8 mouse cellular contexts compared by ENCODE assay signal in the genomic region with DNA sequence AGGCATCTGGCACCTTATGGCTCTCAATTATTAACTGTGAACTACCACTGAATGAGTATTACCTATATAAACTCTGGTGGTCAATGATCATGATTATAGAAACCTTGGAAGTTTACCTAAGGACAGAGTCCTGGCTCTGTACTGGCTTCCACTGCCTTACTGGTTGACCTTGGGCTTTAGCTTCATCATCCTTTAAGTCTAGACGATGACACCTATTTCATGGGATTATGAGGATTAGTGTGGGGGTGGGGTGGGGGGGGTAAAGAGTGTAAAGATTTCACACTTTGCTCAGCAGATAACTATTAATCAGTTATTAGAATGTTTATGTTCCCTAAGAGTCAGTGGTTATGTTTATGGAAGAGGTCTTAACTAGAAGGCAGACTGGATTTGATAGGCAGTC. TPM values are rescaled to one million over a fixed set of nuclear protein-coding genes. Genes with fewer than 3 reads are reported as not detected.
A peak's percentile ranks its signal among the peaks of the same experiment; 100 is the strongest.
DNase-seq lines count a peak whose midpoint lies in the region; ATAC-seq and TF ChIP-seq lines count a peak whose summit lies in the region.

No protein-coding gene starts in this region.

- H3K27me3 ChIP-seq in kidney, embryonic 15.5 days, result no peaks in the 10 kb centered on the region
- no peaks in the 10 kb centered on the region for H3K27me3 ChIP-seq in hindbrain, embryonic 14.5 days (ENCODE audit: control insufficient read depth, insufficient read depth, low read length)
- H3K27me3 ChIP-seq in midbrain, embryonic 13.5 days, result 0 out of 2 replicates have a peak, but pooled peaks cover 2% of the 10 kb centered on the region

- peak overlapping the region; percentile 88 for H3K4me2 ChIP-seq in kidney, embryonic 15.5 days
- H3K4me2 ChIP-seq in hindbrain, embryonic 14.5 days (replicated peaks), result peak overlapping the region; percentile 85
- peak overlapping the region; percentile 97 for H3K4me2 ChIP-seq in midbrain, embryonic 13.5 days (replicated peaks)

- TF ChIP-seq CTCF in cortical plate, adult 2 months (IDR thresholded peaks at IDR 0.05; ENCODE audit: extremely low read depth, insufficient read depth, low read length), result no peak

- peak overlapping the region; percentile 89 for H3K9ac ChIP-seq in kidney, embryonic 15.5 days
- H3K9ac ChIP-seq in hindbrain, embryonic 14.5 days, result peak overlapping the region; percentile 90
- H3K9ac ChIP-seq in midbrain, embryonic 13.5 days (replicated peaks), result peak overlapping the region; percentile 78

- 56% methylated on average over 1 of the region's 1 CpGs for WGBS in kidney, embryonic 15.5 days
- WGBS in hindbrain, embryonic 14.5 days, result 50% methylated on average over 1 of the region's 1 CpGs
- 29% methylated on average over 1 of the region's 1 CpGs for WGBS in midbrain, embryonic 13.5 days

- H3K4me3 ChIP-seq in kidney, embryonic 15.5 days (replicated peaks), result peak overlapping the region; percentile 93
- peak overlapping the region; percentile 52 for H3K4me3 ChIP-seq in cortical plate, adult 2 months (ENCODE audit: insufficient read depth, low read length)
- H3K4me3 ChIP-seq in hindbrain, embryonic 14.5 days (replicated peaks; ENCODE audit: low read length), result peak overlapping the region; percentile 79
- peak overlapping the region; percentile 60 for H3K4me3 ChIP-seq in midbrain, embryonic 13.5 days (replicated peaks)

- 0 out of 2 replicates have a peak, but pooled peaks have one; percentile 16 for ATAC-seq in kidney, embryonic 15.5 days (replicated peaks; ENCODE audit: low FRiP score)
- peak; percentile 2; the same call in 1 of the 2 replicates for ATAC-seq in hindbrain, embryonic 14.5 days (ENCODE audit: low FRiP score)
- ATAC-seq in midbrain, embryonic 13.5 days, result peak; percentile 4; the same call in 1 of the 2 replicates

- peaks cover 16% of the 10 kb centered on the region for H3K36me3 ChIP-seq in kidney, embryonic 15.5 days
- peaks cover 17% of the 10 kb centered on the region for H3K36me3 ChIP-seq in hindbrain, embryonic 14.5 days (replicated peaks; ENCODE audit: control insufficient read depth, insufficient read depth)
- peaks cover 11% of the 10 kb centered on the region for H3K36me3 ChIP-seq in midbrain, embryonic 13.5 days

- no peak for DNase-seq in kidney, adult 11 months
- DNase-seq in hindbrain, embryonic 14.5 days (ENCODE audit: low spot score), result no peak
- no peak for DNase-seq in gastrocnemius, postnatal 25 days
- DNase-seq in urinary bladder, adult 18-20 months (ENCODE audit: low spot score in 2 of 2), result no peak
- no peak for DNase-seq in right cerebral cortex, postnatal 10 days (ENCODE audit: low spot score in 2 of 2)

- H3K27ac ChIP-seq in kidney, embryonic 15.5 days, result peak overlapping the region; percentile 92
- no peak overlapping the region for H3K27ac ChIP-seq in cortical plate, adult 2 months (ENCODE audit: insufficient read depth, low read length)
- H3K27ac ChIP-seq in hindbrain, embryonic 14.5 days, result peak overlapping the region; percentile 96
- peak overlapping the region; percentile 94 for H3K27ac ChIP-seq in midbrain, embryonic 13.5 days

- H3K9me3 ChIP-seq in kidney, embryonic 15.5 days (replicated peaks), result no peaks in the 10 kb centered on the region
- H3K9me3 ChIP-seq in hindbrain, embryonic 14.5 days (ENCODE audit: control insufficient read depth, low read length), result no peaks in the 10 kb centered on the region
- no peaks in the 10 kb centered on the region for H3K9me3 ChIP-seq in midbrain, embryonic 13.5 days

- peaks cover 18% of the 10 kb centered on the region for H3K4me1 ChIP-seq in kidney, embryonic 15.5 days
- peaks cover 2% of the 10 kb centered on the region; the same call in 1 of the 2 replicates for H3K4me1 ChIP-seq in cortical plate, adult 2 months (ENCODE audit: control insufficient read depth, insufficient read depth, low read length)
- peaks cover 17% of the 10 kb centered on the region for H3K4me1 ChIP-seq in hindbrain, embryonic 14.5 days (replicated peaks; ENCODE audit: control insufficient read depth, insufficient read depth, low read length)
- H3K4me1 ChIP-seq in midbrain, embryonic 13.5 days (replicated peaks), result peaks cover 16% of the 10 kb centered on the region

- TF ChIP-seq POLR2A in cortical plate, adult 2 months (IDR thresholded peaks at IDR 0.05; ENCODE audit: extremely low read depth, insufficient read depth, low read length), result no peak

RNA-seq across cellular contexts. Expression of a gene that starts 0.5 kb away (rescaled TPM):
- polyA plus RNA-seq in kidney, embryonic 15.5 days (2015; fragmentation: Nextera tagmentation; extraction: Ambion mirVana), result 295 and 296 TPM in 2 replicates
- polyA plus RNA-seq in cortical plate, adult 2 months (2012; rRNA removed), result 62.2 and 64.7 TPM in 2 replicates
- polyA plus RNA-seq in hindbrain, embryonic 14.5 days (2014; fragmentation: Nextera tagmentation; extraction: Ambion mirVana), result 317 and 326 TPM in 2 replicates
- 315 and 322 TPM in 2 replicates for polyA plus RNA-seq in midbrain, embryonic 13.5 days (2015; fragmentation: Nextera tagmentation; extraction: Ambion mirVana)
- 10 to 100 TPM; 88.1 to 96.9 TPM for total RNA-seq in gastrocnemius, postnatal 25 days (2021)

RNA-seq across cellular contexts. Expression of a gene that starts 7.6 kb away (rescaled TPM):
- polyA plus RNA-seq in kidney, embryonic 15.5 days (2015; fragmentation: Nextera tagmentation; extraction: Ambion mirVana), result 382 and 415 TPM in 2 replicates
- polyA plus RNA-seq in cortical plate, adult 2 months (2012; rRNA removed), result 39.4 TPM in 2 replicates
- 247 and 282 TPM in 2 replicates for polyA plus RNA-seq in hindbrain, embryonic 14.5 days (2014; fragmentation: Nextera tagmentation; extraction: Ambion mirVana)
- polyA plus RNA-seq in midbrain, embryonic 13.5 days (2015; fragmentation: Nextera tagmentation; extraction: Ambion mirVana), result 307 and 311 TPM in 2 replicates
- 100 to 1,000 TPM in 1 of 2 experiments, 10 to 100 TPM in 1; 95.6 to 108 TPM for total RNA-seq in gastrocnemius, postnatal 25 days (2021)

RNA-seq across cellular contexts. Expression of a gene that starts 7.9 kb away (rescaled TPM):
- 19.3 and 21.6 TPM in 2 replicates for polyA plus RNA-seq in kidney, embryonic 15.5 days (2015; fragmentation: Nextera tagmentation; extraction: Ambion mirVana)
- polyA plus RNA-seq in cortical plate, adult 2 months (2012; rRNA removed), result 4.5 and 7.3 TPM in 2 replicates
- polyA plus RNA-seq in hindbrain, embryonic 14.5 days (2014; fragmentation: Nextera tagmentation; extraction: Ambion mirVana), result 3.2 and 4.3 TPM in 2 replicates
- polyA plus RNA-seq in midbrain, embryonic 13.5 days (2015; fragmentation: Nextera tagmentation; extraction: Ambion mirVana), result 2.7 and 4.4 TPM in 2 replicates
- total RNA-seq in gastrocnemius, postnatal 25 days (2021), result 1 to 10 TPM; 1.8 to 1.9 TPM

RNA-seq across cellular contexts. Expression of a gene that starts 17.5 kb away (rescaled TPM):
- polyA plus RNA-seq in kidney, embryonic 15.5 days (2015; fragmentation: Nextera tagmentation; extraction: Ambion mirVana), result 2.4 and 2.8 TPM in 2 replicates
- polyA plus RNA-seq in cortical plate, adult 2 months (2012; rRNA removed), result 3.5 and 5.3 TPM in 2 replicates
- polyA plus RNA-seq in hindbrain, embryonic 14.5 days (2014; fragmentation: Nextera tagmentation; extraction: Ambion mirVana), result 5.7 and 9.0 TPM in 2 replicates
- 4.8 and 5.0 TPM in 2 replicates for polyA plus RNA-seq in midbrain, embryonic 13.5 days (2015; fragmentation: Nextera tagmentation; extraction: Ambion mirVana)
- total RNA-seq in gastrocnemius, postnatal 25 days (2021), result 1 to 10 TPM; 2.1 to 2.7 TPM

RNA-seq across cellular contexts. Expression of a gene that starts 18.0 kb away (rescaled TPM):
- 3.0 and 3.8 TPM in 2 replicates for polyA plus RNA-seq in kidney, embryonic 15.5 days (2015; fragmentation: Nextera tagmentation; extraction: Ambion mirVana)
- 54.6 and 58.5 TPM in 2 replicates for polyA plus RNA-seq in cortical plate, adult 2 months (2012; rRNA removed)
- 8.2 and 8.5 TPM in 2 replicates for polyA plus RNA-seq in hindbrain, embryonic 14.5 days (2014; fragmentation: Nextera tagmentation; extraction: Ambion mirVana)
- 5.8 and 6.7 TPM in 2 replicates for polyA plus RNA-seq in midbrain, embryonic 13.5 days (2015; fragmentation: Nextera tagmentation; extraction: Ambion mirVana)
- 10 to 100 TPM; 11.0 to 11.5 TPM for total RNA-seq in gastrocnemius, postnatal 25 days (2021)
